Mouse (Mus musculus): ENCODE data around the gene Rnls. TPM values are rescaled to one million over a fixed set of nuclear protein-coding genes. Genes with fewer than 3 reads are reported as not detected.
"Not testable (repeated sequence)": the region's sequence is repeated elsewhere in the genome, so short reads cannot be mapped to it uniquely, and the experiment has no call there.

Rnls gene
- not detected in 2 replicates for polyA plus RNA-seq (2011; ENCODE audit: insufficient read depth, insufficient read length, low replicate concordance, missing spikeins)

DNA sequence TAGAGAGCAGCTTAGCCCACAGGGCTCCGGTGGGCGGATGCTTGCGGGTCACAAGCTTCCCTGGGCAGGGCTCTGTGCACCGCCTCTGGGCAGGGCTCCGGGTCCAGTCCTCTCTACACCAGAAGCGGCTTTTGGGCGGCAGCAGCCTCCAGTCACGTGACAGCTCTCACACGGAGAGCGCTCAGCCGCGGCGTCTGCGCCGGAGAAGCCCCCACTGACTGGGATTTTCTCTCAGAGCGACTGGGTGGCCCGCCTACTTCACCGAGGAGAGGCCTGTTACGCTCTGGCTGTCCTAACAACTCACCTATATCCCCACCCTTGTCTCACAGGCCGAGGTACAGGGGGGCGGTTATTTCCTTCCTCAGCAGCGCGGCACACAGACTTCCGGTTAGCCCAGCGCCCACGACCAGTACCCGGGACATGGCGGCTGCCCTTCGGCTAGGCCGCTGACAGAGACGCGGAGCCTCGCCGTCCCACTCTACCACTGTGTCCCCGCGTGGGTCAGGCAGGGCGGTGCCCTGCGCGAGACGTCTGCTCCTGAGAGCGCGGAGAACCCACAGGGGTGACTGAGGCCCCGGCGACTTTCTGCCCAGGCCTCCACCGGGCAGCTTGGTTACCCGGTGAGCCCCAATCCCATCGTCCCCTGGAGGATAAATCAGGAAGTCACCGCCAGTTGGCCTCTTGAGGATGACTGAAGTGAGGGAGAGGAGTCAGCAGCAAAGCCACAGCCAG lies at the start of gene Rnls:
Gene Rnls, minus strand, starts transcription at position 645 of the 732 bp plus-strand sequence.
- no peaks in the 10 kb centered on the region for H3K4me1 ChIP-seq (ENCODE audit: control insufficient read depth, insufficient read depth, low read length)
- H3K4me3 ChIP-seq (replicated peaks; ENCODE audit: control insufficient read depth, low read depth, low read length) = peak within 1 kb of the TSS; percentile 74
- WGBS = 2% methylated on average over 48 of the region's 48 CpGs
- peak; percentile 72; the same call in 1 of the 2 replicates for TF ChIP-seq POLR2A (IDR thresholded peaks at IDR 0.05; ENCODE audit: borderline replicate concordance, control insufficient read depth, low read depth, low read length)
- TF ChIP-seq CTCF (IDR thresholded peaks at IDR 0.05; ENCODE audit: control insufficient read depth, insufficient read depth, low read length) = no peak
- H3K27ac ChIP-seq (ENCODE audit: control insufficient read depth, insufficient read depth, low read depth, low read length, poor library complexity) = peak within 1 kb of the TSS; percentile 94

DNA sequence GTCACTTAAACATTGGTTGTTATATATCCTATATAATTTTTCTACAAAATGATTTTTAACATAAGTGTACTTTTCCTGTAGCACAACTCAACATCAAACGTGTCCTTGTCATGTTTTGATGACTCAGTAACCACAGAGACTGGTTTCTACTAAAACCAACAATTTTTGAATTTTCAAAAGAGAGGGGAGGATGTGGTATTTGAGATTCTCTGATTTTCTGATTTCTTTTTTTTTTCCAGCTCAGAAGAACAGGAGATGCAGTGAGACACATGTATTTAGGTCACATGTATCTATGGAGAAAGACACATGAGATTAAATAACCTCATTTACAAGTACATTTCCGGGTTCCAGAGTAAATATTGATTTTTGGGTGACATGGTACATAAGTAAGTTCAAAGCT lies 37.4 kb upstream of the Rnls start:
- TF ChIP-seq POLR2A (IDR thresholded peaks at IDR 0.05; ENCODE audit: borderline replicate concordance, control insufficient read depth, low read depth, low read length) = no peak
- TF ChIP-seq CTCF (IDR thresholded peaks at IDR 0.05; ENCODE audit: control insufficient read depth, insufficient read depth, low read length) = no peak
- 24% methylated on average over 2 of the region's 2 CpGs for WGBS
- Histone ChIP-seq H3K4me3 (replicated peaks; ENCODE audit: control insufficient read depth, low read depth, low read length) (no peak overlapping the region), H3K4me1 (ENCODE audit: control insufficient read depth, insufficient read depth, low read length) (no peaks in the 10 kb centered on the region), H3K27ac (ENCODE audit: control insufficient read depth, insufficient read depth, low read depth, low read length, poor library complexity) (no peak overlapping the region)

DNA sequence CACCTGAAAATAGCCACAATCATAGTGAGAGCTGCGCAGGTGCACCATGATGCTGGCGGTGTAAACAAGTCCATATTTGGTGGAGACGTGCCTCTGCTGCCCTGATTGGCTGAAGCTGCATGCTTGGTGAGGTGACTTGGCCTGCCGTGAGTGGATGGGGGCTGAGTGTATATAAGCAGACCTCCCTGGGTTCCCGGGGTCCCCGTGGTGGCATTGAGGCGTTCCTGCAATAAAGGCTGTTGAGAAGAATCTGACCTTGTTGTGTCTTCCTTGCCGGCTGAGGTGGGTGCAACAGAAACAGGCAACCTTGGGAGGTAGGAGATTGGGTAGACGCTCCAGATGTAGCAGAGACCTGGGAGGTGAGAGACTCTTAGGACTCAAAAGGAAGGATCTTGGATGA lies 27.3 kb upstream of the Rnls start:
- H3K27ac ChIP-seq (ENCODE audit: control insufficient read depth, insufficient read depth, low read depth, low read length, poor library complexity); H3K4me1 ChIP-seq (ENCODE audit: control insufficient read depth, insufficient read depth, low read length); H3K4me3 ChIP-seq (replicated peaks; ENCODE audit: control insufficient read depth, low read depth, low read length): not testable (repeated sequence)
- 76% methylated on average over 9 of the region's 9 CpGs for WGBS

DNA sequence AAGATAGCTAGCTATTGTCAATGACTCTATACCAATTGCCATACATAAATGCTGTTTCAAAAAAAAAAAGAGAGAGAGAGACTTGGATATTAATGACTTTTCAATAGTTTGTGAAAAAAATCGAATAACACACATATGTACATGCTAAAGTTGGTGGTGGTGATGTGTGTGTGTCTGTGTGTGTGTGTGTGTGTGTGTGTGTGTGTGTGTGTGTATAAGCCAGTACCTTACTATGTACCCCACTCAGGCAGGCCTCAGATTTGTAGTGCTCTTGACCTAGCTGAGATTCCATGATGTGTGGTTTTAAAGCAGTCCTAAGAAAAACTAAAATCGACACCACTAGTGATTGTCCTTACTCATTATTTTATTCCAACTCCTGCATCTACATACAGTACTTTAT lies 11.3 kb downstream of the Rnls start:
- no peak for TF ChIP-seq CTCF (IDR thresholded peaks at IDR 0.05; ENCODE audit: control insufficient read depth, insufficient read depth, low read length)
- no peak for TF ChIP-seq POLR2A (IDR thresholded peaks at IDR 0.05; ENCODE audit: borderline replicate concordance, control insufficient read depth, low read depth, low read length)
- 72% methylated on average over 2 of the region's 2 CpGs for WGBS
- no peak overlapping the region for H3K27ac ChIP-seq (ENCODE audit: control insufficient read depth, insufficient read depth, low read depth, low read length, poor library complexity)

DNA sequence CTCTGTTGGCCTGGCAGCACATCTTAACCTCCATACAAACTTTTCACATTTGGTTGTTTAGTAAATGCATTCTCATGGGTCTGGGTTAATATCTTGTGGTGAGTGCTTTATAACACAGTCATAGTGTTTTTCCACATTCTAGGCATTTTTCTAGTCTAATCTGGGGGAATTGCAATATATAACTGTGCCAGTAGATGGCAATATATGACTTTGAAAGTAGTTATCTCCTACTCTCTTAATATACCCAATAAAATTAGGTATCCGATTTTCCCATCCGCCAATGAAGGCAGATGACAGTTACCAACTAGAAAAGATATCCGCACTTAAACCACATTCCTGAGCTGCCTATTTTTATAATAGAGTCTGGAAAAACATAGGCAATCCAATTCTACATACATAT lies 11.7 kb downstream of the Rnls start:
- H3K4me3 ChIP-seq (replicated peaks; ENCODE audit: control insufficient read depth, low read depth, low read length) = no peak overlapping the region
- TF ChIP-seq POLR2A (IDR thresholded peaks at IDR 0.05; ENCODE audit: borderline replicate concordance, control insufficient read depth, low read depth, low read length) = no peak
- TF ChIP-seq CTCF (IDR thresholded peaks at IDR 0.05; ENCODE audit: control insufficient read depth, insufficient read depth, low read length) = no peak
- no peaks in the 10 kb centered on the region for H3K4me1 ChIP-seq (ENCODE audit: control insufficient read depth, insufficient read depth, low read length)
- H3K27ac ChIP-seq (ENCODE audit: control insufficient read depth, insufficient read depth, low read depth, low read length, poor library complexity) = no peak overlapping the region
- WGBS = 15% methylated on average over 3 of the region's 3 CpGs

More for the DNA sequence above, 11.3 kb downstream of the Rnls start:
- H3K4me3 ChIP-seq (replicated peaks; ENCODE audit: control insufficient read depth, low read depth, low read length) = no peak overlapping the region
- H3K4me1 ChIP-seq (ENCODE audit: control insufficient read depth, insufficient read depth, low read length) = no peaks in the 10 kb centered on the region

DNA sequence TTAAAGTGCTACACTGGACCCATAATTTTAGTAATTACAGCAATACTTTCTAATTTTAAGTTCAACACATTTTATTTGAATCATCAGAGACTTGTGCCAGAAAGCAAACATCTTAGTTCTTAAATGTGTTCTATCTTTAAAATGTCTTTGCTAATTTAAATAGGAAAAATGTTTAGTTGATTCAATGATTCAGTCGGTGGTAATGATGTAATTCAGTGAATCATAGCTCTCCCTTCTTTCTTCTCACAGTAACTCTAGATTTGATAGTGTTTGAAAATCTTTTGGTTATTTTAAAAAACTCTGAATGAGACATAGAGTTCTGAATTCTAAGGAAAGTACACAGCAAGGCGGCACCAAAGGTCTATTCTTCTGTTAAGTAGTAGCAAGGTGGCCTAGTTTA lies 23.3 kb downstream of the Rnls start:
- Histone ChIP-seq H3K4me3 (replicated peaks; ENCODE audit: control insufficient read depth, low read depth, low read length) (no peak overlapping the region), H3K27ac (ENCODE audit: control insufficient read depth, insufficient read depth, low read depth, low read length, poor library complexity) (no peak overlapping the region), H3K4me1 (ENCODE audit: control insufficient read depth, insufficient read depth, low read length) (no peaks in the 10 kb centered on the region)
- no peak for TF ChIP-seq POLR2A (IDR thresholded peaks at IDR 0.05; ENCODE audit: borderline replicate concordance, control insufficient read depth, low read depth, low read length)
- TF ChIP-seq CTCF (IDR thresholded peaks at IDR 0.05; ENCODE audit: control insufficient read depth, insufficient read depth, low read length) = no peak
- WGBS = 76% methylated on average over 2 of the region's 2 CpGs

DNA sequence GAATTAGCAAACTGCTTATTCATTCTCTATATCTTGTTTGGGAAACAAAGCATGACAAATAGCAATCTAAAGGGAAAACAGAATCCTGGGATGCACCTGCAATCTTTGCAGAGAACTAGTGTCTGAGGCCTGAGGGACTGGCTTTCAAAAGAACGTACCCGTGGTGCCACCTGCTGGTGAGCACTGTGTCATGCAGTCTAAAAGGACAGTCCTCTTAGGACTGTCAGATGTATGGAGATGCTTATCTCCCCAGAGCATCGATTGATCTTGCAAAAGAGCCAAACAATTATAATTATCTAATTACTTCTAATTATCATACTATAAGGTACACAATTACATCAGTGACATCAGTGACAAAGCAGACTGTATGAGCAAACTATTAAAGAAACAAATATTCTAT lies 25.4 kb downstream of the Rnls start:
- H3K27ac ChIP-seq (ENCODE audit: control insufficient read depth, insufficient read depth, low read depth, low read length, poor library complexity) = no peak overlapping the region
- no peak overlapping the region for H3K4me3 ChIP-seq (replicated peaks; ENCODE audit: control insufficient read depth, low read depth, low read length)
- TF ChIP-seq POLR2A (IDR thresholded peaks at IDR 0.05; ENCODE audit: borderline replicate concordance, control insufficient read depth, low read depth, low read length) = no peak
- TF ChIP-seq CTCF (IDR thresholded peaks at IDR 0.05; ENCODE audit: control insufficient read depth, insufficient read depth, low read length) = peak; percentile 91
- under 1% methylated on average over 3 of the region's 3 CpGs for WGBS
- no peaks in the 10 kb centered on the region for H3K4me1 ChIP-seq (ENCODE audit: control insufficient read depth, insufficient read depth, low read length)

DNA sequence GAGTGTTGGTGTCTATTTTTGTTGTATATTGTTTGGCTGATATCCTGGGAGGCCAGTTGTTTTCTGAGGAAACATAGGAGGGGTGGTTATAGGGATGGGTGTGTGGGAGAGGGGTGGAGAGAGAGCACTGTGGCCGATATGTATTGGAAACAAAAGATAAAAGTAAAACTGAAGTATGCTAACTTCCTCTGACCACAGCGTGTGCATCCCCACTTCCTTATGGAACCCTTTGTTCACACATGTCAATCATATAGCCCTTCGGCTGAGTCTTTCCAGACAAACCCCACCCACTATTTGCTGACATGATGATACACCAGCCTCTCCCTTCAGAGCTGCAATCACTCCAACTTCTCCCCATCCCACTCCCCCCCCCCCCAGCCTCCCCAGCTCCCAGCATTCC lies 35.1 kb downstream of the Rnls start:
- no peaks in the 10 kb centered on the region for H3K4me1 ChIP-seq (ENCODE audit: control insufficient read depth, insufficient read depth, low read length)
- TF ChIP-seq POLR2A (IDR thresholded peaks at IDR 0.05; ENCODE audit: borderline replicate concordance, control insufficient read depth, low read depth, low read length) (no peak), CTCF (IDR thresholded peaks at IDR 0.05; ENCODE audit: control insufficient read depth, insufficient read depth, low read length) (no peak)
- H3K27ac ChIP-seq (ENCODE audit: control insufficient read depth, insufficient read depth, low read depth, low read length, poor library complexity) = no peak overlapping the region
- 17% methylated on average over 3 of the region's 3 CpGs for WGBS
- H3K4me3 ChIP-seq (replicated peaks; ENCODE audit: control insufficient read depth, low read depth, low read length) = no peak overlapping the region

DNA sequence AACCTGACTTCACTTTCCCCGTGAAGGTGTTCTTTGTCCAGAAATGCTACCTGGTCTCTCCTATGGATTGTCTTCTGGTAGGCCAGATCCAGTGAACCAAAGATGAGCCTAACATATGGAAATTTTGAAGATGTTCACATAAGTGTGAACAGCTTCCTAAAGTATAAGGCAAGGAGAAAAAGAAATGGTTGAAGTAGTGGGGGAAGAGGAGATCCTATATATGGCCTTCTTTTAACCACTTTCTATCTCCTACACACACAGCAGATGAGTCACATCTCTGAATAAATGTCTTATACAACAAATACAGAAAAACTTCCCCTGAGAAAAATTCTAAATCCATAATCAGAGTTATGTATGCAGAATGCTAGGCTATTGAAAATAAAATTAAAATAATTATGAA lies 52.0 kb downstream of the Rnls start:
- Histone ChIP-seq H3K4me3 (replicated peaks; ENCODE audit: control insufficient read depth, low read depth, low read length) (no peak overlapping the region), H3K4me1 (ENCODE audit: control insufficient read depth, insufficient read depth, low read length) (no peaks in the 10 kb centered on the region), H3K27ac (ENCODE audit: control insufficient read depth, insufficient read depth, low read depth, low read length, poor library complexity) (no peak overlapping the region)
- 83% methylated on average over 1 of the region's 1 CpGs for WGBS
- TF ChIP-seq POLR2A (IDR thresholded peaks at IDR 0.05; ENCODE audit: borderline replicate concordance, control insufficient read depth, low read depth, low read length) = no peak
- no peak for TF ChIP-seq CTCF (IDR thresholded peaks at IDR 0.05; ENCODE audit: control insufficient read depth, insufficient read depth, low read length)

Data from bone marrow, adult 2 months (tissue).